Comparison of ENCODE assay signal across 29 mouse cellular contexts in the genomic region with DNA sequence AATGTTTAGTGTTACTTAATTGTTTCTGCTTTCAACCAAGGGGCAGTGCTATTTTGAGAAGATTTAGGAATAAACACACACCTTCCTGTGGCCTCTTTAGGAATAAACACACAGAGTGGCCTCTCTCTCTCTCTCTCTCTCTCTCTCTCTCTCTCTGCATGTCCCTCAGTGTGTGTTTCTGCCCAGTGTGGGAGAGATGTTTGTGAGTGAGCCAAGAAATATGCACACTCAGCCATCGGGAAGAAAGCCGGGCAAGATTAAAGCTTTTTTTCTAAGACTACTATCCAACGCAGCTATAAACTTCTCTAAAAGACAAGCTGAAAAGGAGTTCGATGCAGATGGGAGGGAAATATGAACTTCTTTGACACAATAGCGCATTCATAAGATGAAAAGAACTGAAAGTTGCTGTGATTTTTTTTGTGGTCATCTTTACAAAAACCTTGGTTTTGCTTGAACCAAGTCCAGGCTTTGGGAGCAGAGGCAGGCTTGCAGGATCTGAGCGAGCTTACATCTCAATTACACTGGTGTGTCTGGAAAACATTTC.
A peak's percentile ranks its signal among the peaks of the same experiment; 100 is the strongest.
DNase-seq lines count a peak whose midpoint lies in the region; ATAC-seq and TF ChIP-seq lines count a peak whose summit lies in the region.
"Had no signal": no experiment of that assay in that cellular context is flagged by ENCODE, and none has a peak within 500 bp of the region (broad histone marks: within the 10 kb centered on the region; RNA-seq: fewer than 3 reads in every experiment).

No protein-coding gene starts in this region.

- no peak for TF ChIP-seq POLR2A in lung, adult 2 months (IDR thresholded peaks at IDR 0.05; ENCODE audit: borderline replicate concordance, extremely low read depth, low read depth, low read length)

- H3K36me3 ChIP-seq in embryonic facial prominence, embryonic 13.5 days: peaks cover 8% of the 10 kb centered on the region; the same call in 1 of the 2 replicates
- H3K36me3 ChIP-seq in embryonic facial prominence, embryonic 10.5 days (replicated peaks): no peaks in the 10 kb centered on the region; the same call in 1 of the 2 replicates
- H3K36me3 ChIP-seq in lung, embryonic 15.5 days: no peaks in the 10 kb centered on the region
- H3K36me3 ChIP-seq in embryonic facial prominence, embryonic 14.5 days (ENCODE audit: control insufficient read depth, insufficient read depth, low read length): peaks cover 10% of the 10 kb centered on the region; the same call in 1 of the 2 replicates
- H3K36me3 ChIP-seq: limb, embryonic 12.5 days; liver, embryonic 15.5 days; midbrain, embryonic 13.5 days had no signal

- DNase-seq in embryonic facial prominence, embryonic 10.5 days (ENCODE audit: low spot score): no peak
- no peak for DNase-seq in lung, adult 2 months
- DNase-seq in Muller cell, postnatal 12 days (ENCODE audit: inconsistent ontology term): peak; percentile 78
- peak; percentile 64 for DNase-seq in embryonic facial prominence, embryonic 14.5 days (ENCODE audit: low spot score)
- DNase-seq in left cerebral cortex, adult 8-10 months (ENCODE audit: low spot score in 2 of 2): no peak
- DNase-seq in spleen, postnatal 36 days (ENCODE audit: low spot score in 2 of 2): no peak
- DNase-seq: adrenal gland, postnatal 14 days; cerebellum, adult 8-10 months; cerebellum, postnatal 25 days; gastrocnemius, postnatal 25 days; heart, adult 11 months; kidney, adult 11 months; kidney, postnatal 14 days; layer of hippocampus, adult 9-11 months; right cerebral cortex, postnatal 25 days; thymus, adult 2 months; thymus, postnatal 4 days had no signal

- no peaks in the 10 kb centered on the region for H3K9me3 ChIP-seq in embryonic facial prominence, embryonic 13.5 days
- no peaks in the 10 kb centered on the region for H3K9me3 ChIP-seq in embryonic facial prominence, embryonic 10.5 days
- no peaks in the 10 kb centered on the region for H3K9me3 ChIP-seq in lung, embryonic 15.5 days
- no peaks in the 10 kb centered on the region for H3K9me3 ChIP-seq in embryonic facial prominence, embryonic 14.5 days (ENCODE audit: control insufficient read depth, low read length)
- H3K9me3 ChIP-seq: forebrain, embryonic 13.5 days; heart, embryonic 10.5 days; heart, embryonic 15.5 days; limb, embryonic 12.5 days; liver, embryonic 15.5 days; midbrain, embryonic 13.5 days had no signal

- H3K27ac ChIP-seq in embryonic facial prominence, embryonic 13.5 days: peak overlapping the region; percentile 28
- no peak overlapping the region for H3K27ac ChIP-seq in embryonic facial prominence, embryonic 10.5 days (replicated peaks)
- H3K27ac ChIP-seq in lung, embryonic 15.5 days: peak overlapping the region; percentile 20; the same call in 1 of the 2 replicates
- 0 out of 2 replicates have a peak overlapping the region, but pooled peaks have one; percentile 28 for H3K27ac ChIP-seq in embryonic facial prominence, embryonic 14.5 days (replicated peaks; ENCODE audit: low read depth, low read length)
- H3K27ac ChIP-seq: forebrain, embryonic 13.5 days; heart, embryonic 10.5 days; heart, embryonic 15.5 days; limb, embryonic 12.5 days; liver, embryonic 15.5 days; macrophage; midbrain, embryonic 13.5 days had no signal

- H3K4me2 ChIP-seq in embryonic facial prominence, embryonic 13.5 days: no peak overlapping the region
- H3K4me2 ChIP-seq in lung, embryonic 15.5 days: peak overlapping the region; percentile 25; the same call in 1 of the 2 replicates
- H3K4me2 ChIP-seq in embryonic facial prominence, embryonic 14.5 days (ENCODE audit: low read depth, low read length): no peak overlapping the region
- H3K4me2 ChIP-seq: forebrain, embryonic 13.5 days; heart, embryonic 15.5 days; limb, embryonic 12.5 days; liver, embryonic 15.5 days; midbrain, embryonic 13.5 days had no signal

- H3K27me3 ChIP-seq in embryonic facial prominence, embryonic 13.5 days: no peaks in the 10 kb centered on the region
- no peaks in the 10 kb centered on the region for H3K27me3 ChIP-seq in embryonic facial prominence, embryonic 10.5 days (replicated peaks; ENCODE audit: low read depth, poor library complexity, severe bottlenecking)
- no peaks in the 10 kb centered on the region for H3K27me3 ChIP-seq in lung, embryonic 15.5 days
- H3K27me3 ChIP-seq in embryonic facial prominence, embryonic 14.5 days (replicated peaks; ENCODE audit: control insufficient read depth, insufficient read depth, low read length): no peaks in the 10 kb centered on the region
- H3K27me3 ChIP-seq: CH12.LX; forebrain, embryonic 13.5 days; heart, embryonic 15.5 days; limb, embryonic 12.5 days; liver, embryonic 15.5 days; midbrain, embryonic 13.5 days; Patski had no signal

- ATAC-seq in embryonic facial prominence, embryonic 13.5 days (ENCODE audit: insufficient number of reproducible peaks, insufficient read depth, low FRiP score, low TSS enrichment, low read depth): no peak
- ATAC-seq in lung, embryonic 15.5 days (ENCODE audit: borderline replicate concordance, extremely low read depth, low FRiP score, low TSS enrichment): peak; percentile 86; the same call in 1 of the 2 replicates
- peak; percentile 33; the same call in 1 of the 2 replicates for ATAC-seq in embryonic facial prominence, embryonic 14.5 days (ENCODE audit: low read depth)
- ATAC-seq: forebrain, embryonic 13.5 days; inflammation-experienced regulatory T-cells, adult 6 months; midbrain, embryonic 13.5 days; Patski had no signal

- H3K9ac ChIP-seq in embryonic facial prominence, embryonic 13.5 days: no peak overlapping the region
- H3K9ac ChIP-seq in lung, embryonic 15.5 days: no peak overlapping the region
- no peak overlapping the region for H3K9ac ChIP-seq in embryonic facial prominence, embryonic 14.5 days (ENCODE audit: low read depth, low read length)
- H3K9ac ChIP-seq: forebrain, embryonic 13.5 days; heart, embryonic 15.5 days; limb, embryonic 12.5 days; liver, embryonic 15.5 days; midbrain, embryonic 13.5 days had no signal

- no peak for TF ChIP-seq CTCF in lung, adult 2 months (IDR thresholded peaks at IDR 0.05; ENCODE audit: insufficient read depth, low read length)

- H3K4me1 ChIP-seq in embryonic facial prominence, embryonic 13.5 days: 0 out of 2 replicates have a peak, but pooled peaks cover 5% of the 10 kb centered on the region
- no peaks in the 10 kb centered on the region for H3K4me1 ChIP-seq in embryonic facial prominence, embryonic 10.5 days
- 0 out of 2 replicates have a peak, but pooled peaks cover 6% of the 10 kb centered on the region for H3K4me1 ChIP-seq in lung, embryonic 15.5 days
- 0 out of 2 replicates have a peak, but pooled peaks cover 2% of the 10 kb centered on the region for H3K4me1 ChIP-seq in lung, adult 2 months (ENCODE audit: control insufficient read depth, insufficient read depth, low read length)
- peaks cover 7% of the 10 kb centered on the region; the same call in 1 of the 2 replicates for H3K4me1 ChIP-seq in embryonic facial prominence, embryonic 14.5 days (ENCODE audit: control insufficient read depth, insufficient read depth, low read length)
- H3K4me1 ChIP-seq: forebrain, embryonic 13.5 days; heart, embryonic 10.5 days; heart, embryonic 15.5 days; limb, embryonic 12.5 days; liver, embryonic 15.5 days; midbrain, embryonic 13.5 days had no signal

- no peak overlapping the region for H3K4me3 ChIP-seq in embryonic facial prominence, embryonic 13.5 days
- H3K4me3 ChIP-seq in embryonic facial prominence, embryonic 10.5 days: no peak overlapping the region
- no peak overlapping the region for H3K4me3 ChIP-seq in lung, embryonic 15.5 days
- no peak overlapping the region for H3K4me3 ChIP-seq in lung, adult 2 months (replicated peaks; ENCODE audit: extremely low read depth, low read depth, low read length)
- no peak overlapping the region for H3K4me3 ChIP-seq in embryonic facial prominence, embryonic 14.5 days (ENCODE audit: low read depth, low read length)
- H3K4me3 ChIP-seq: forebrain, embryonic 13.5 days; heart, embryonic 10.5 days; heart, embryonic 15.5 days; limb, embryonic 12.5 days; liver, embryonic 15.5 days; midbrain, embryonic 13.5 days had no signal

- WGBS in embryonic facial prominence, embryonic 13.5 days: 44% methylated on average over 6 of the region's 6 CpGs
- 86% methylated on average over 6 of the region's 6 CpGs for WGBS in embryonic facial prominence, embryonic 10.5 days
- 27% methylated on average over 6 of the region's 6 CpGs for WGBS in lung, embryonic 15.5 days
- WGBS in lung, adult 2 months: 49% methylated on average over 6 of the region's 6 CpGs
- 43% methylated on average over 6 of the region's 6 CpGs for WGBS in embryonic facial prominence, embryonic 14.5 days

Comparison
In these comparisons a context has a peak if more than half of its experiments do, and no peak if none do; other contexts are left out.
1. DNase-seq: peak in Muller cell, postnatal 12 days (single experiment) and embryonic facial prominence, embryonic 14.5 days (single experiment); none in embryonic facial prominence, embryonic 10.5 days (single experiment), lung, adult 2 months (single experiment), left cerebral cortex, adult 8-10 months (0 of 2) and spleen, postnatal 36 days (0 of 2).